Mouse (Mus musculus) heart, postnatal 0 days (tissue): Measurements from ENCODE around the gene Kif5c. TPM values are rescaled to one million over a fixed set of nuclear protein-coding genes. Genes with fewer than 3 reads are reported as not detected.
A peak's percentile ranks its signal among the peaks of the same experiment; 100 is the strongest.

Source experiments
- ATAC-seq: fragments of 200-750 bp; cut with Nextera tagmentation; 2 replicates; pipeline ENCODE4 v1.8.0; 2017; ENCODE audit warnings: low read depth, moderate number of reproducible peaks, moderate library complexity; ENCODE audit not compliant: insufficient read depth
- DNase-seq: peaks from one replicate; pipeline ENCODE4 v3.0.0-alpha.2; 2016; ENCODE audit warnings: low spot score
- H3K27ac ChIP-seq: fragments of 300-500 bp; sonication (generic); 2 replicates; pipeline ENCODE4 v1.5.1; 2014; ENCODE audit warnings: low read depth, mild to moderate bottlenecking
- H3K27me3 ChIP-seq: fragments of 300-500 bp; sonication (generic); 2 replicates; pipeline ENCODE4 v1.6.1; 2014; ENCODE audit warnings: low read length, mixed read lengths; ENCODE audit not compliant: control insufficient read depth, insufficient read depth
- H3K36me3 ChIP-seq: fragments of 300-500 bp; sonication (generic); replicated peaks from 2 replicates; pipeline ENCODE4 v1.6.1; 2014; ENCODE audit warnings: low read length, mixed read lengths; ENCODE audit not compliant: control insufficient read depth, insufficient read depth
- H3K4me1 ChIP-seq: fragments of 300-500 bp; sonication (generic); 2 replicates; pipeline ENCODE4 v1.6.1; 2014; ENCODE audit warnings: antibody characterized with exemption; ENCODE audit not compliant: control insufficient read depth, insufficient read depth
- H3K4me2 ChIP-seq: fragments of 300-500 bp; sonication (generic); 2 replicates; pipeline ENCODE4 v1.6.1; 2014; ENCODE audit warnings: low read depth, mild to moderate bottlenecking, low read length, moderate library complexity
- H3K4me3 ChIP-seq: fragments of 300-500 bp; sonication (generic); 2 replicates; pipeline ENCODE4 v1.5.1; 2014; ENCODE audit warnings: low read depth, low read length
- H3K9ac ChIP-seq: fragments of 300-500 bp; sonication (generic); replicated peaks from 2 replicates; pipeline ENCODE4 v1.6.1; 2014; ENCODE audit warnings: low read depth, low read length, mixed read lengths
- H3K9me3 ChIP-seq: fragments of 300-500 bp; sonication (generic); replicated peaks from 2 replicates; pipeline ENCODE4 v1.6.1; 2016; ENCODE audit warnings: low read length; ENCODE audit not compliant: control insufficient read depth
- CTCF ChIP-seq: IDR thresholded peaks from 2 replicates; pipeline ENCODE4 v1.5.1; 2016; ENCODE audit warnings: antibody characterized with exemption, control low read depth, low read depth
- EP300 ChIP-seq: IDR thresholded peaks from 2 replicates; pipeline ENCODE4 v1.6.1; 2016; ENCODE audit warnings: antibody characterized with exemption, low read depth
- WGBS: fragments of 180-500 bp; shearing (Covaris S2); extraction: QIAGEN DNeasy Blood & Tissue Kit; methylation state at CpG from one replicate; pipeline ENCODE4 v1.1.7; 2014; 5-methylcytosine and 5-hydroxymethylcytosine counted together
- polyA plus RNA-seq: library from polyadenylated mRNA; unstranded; fragments of >200 nt; fragmentation: Nextera tagmentation; extraction: Ambion mirVana; gene quantifications from 2 replicates; pipeline ENCODE4 v1.2.1, GENCODE M21; 2015
- total RNA-seq: library from RNA; depleted of rRNA; stranded (reverse); fragments of >200 nt; gene quantifications from 2 replicates; pipeline ENCODE4 v1.2.3, GENCODE M21; 2014; ENCODE audit warnings: low replicate concordance

The Kif5c gene
- total and polyA plus RNA-seq, 2 experiments from 2014 or later = 0.34 to 0.76 TPM

- Histone ChIP-seq H3K27ac (no peak overlapping the region), H3K27me3 (peaks cover 21% of the 10 kb centered on the region), H3K4me2 (peak overlapping the region; percentile 18; the same call in 1 of the 2 replicates), H3K4me3 (no peak overlapping the region), H3K36me3 (no peaks in the 10 kb centered on the region), H3K9ac (no peak overlapping the region), H3K9me3 (no peaks in the 10 kb centered on the region), H3K4me1 (peaks cover 7% of the 10 kb centered on the region; the same call in 1 of the 2 replicates)
- WGBS = 39% methylated on average over 5 of the region's 5 CpGs
- TF ChIP-seq CTCF (no peak), EP300 (no peak)
- DNase-seq (no peak), ATAC-seq (peak; percentile 65)
These were observed 170.4 kb downstream of the Kif5c start for GRCm38 (mm10) chr2:49789504-49789903.

GRCm38 (mm10) chr2:49797444-49798143 is 178.5 kb downstream of the Kif5c start:
- TF ChIP-seq EP300 (no peak), CTCF (no peak)
- DNase-seq (peak; percentile 37), ATAC-seq (peak; percentile 82)
- Histone ChIP-seq H3K36me3 (no peaks in the 10 kb centered on the region), H3K27me3 (no peaks in the 10 kb centered on the region), H3K9ac (no peak overlapping the region), H3K27ac (no peak overlapping the region), H3K4me2 (no peak overlapping the region), H3K4me3 (no peak overlapping the region), H3K4me1 (no peaks in the 10 kb centered on the region), H3K9me3 (no peaks in the 10 kb centered on the region)
- 31% methylated on average over 14 of the region's 14 CpGs for WGBS

- 0 out of 2 replicates have a peak, but pooled peaks cover 3% of the 10 kb centered on the region for H3K4me1 ChIP-seq
- no peak for TF ChIP-seq EP300
- TF ChIP-seq CTCF = no peak
- no peaks in the 10 kb centered on the region for H3K36me3 ChIP-seq
- ATAC-seq = no peak
- DNase-seq = no peak
- no peak overlapping the region for H3K4me2 ChIP-seq
- no peaks in the 10 kb centered on the region for H3K27me3 ChIP-seq
- H3K9ac ChIP-seq = no peak overlapping the region
- 79% methylated on average over 8 of the region's 8 CpGs for WGBS
- no peak overlapping the region for H3K4me3 ChIP-seq
- no peak overlapping the region for H3K27ac ChIP-seq
- H3K9me3 ChIP-seq = no peaks in the 10 kb centered on the region
These were observed 185.3 kb downstream of the Kif5c start for GRCm38 (mm10) chr2:49804448-49804847.

GRCm38 (mm10) chr2:49805736-49806371 is 186.8 kb downstream of the Kif5c start:
- Histone ChIP-seq H3K36me3 (no peaks in the 10 kb centered on the region), H3K4me1 (0 out of 2 replicates have a peak, but pooled peaks cover 3% of the 10 kb centered on the region), H3K4me2 (no peak overlapping the region), H3K27me3 (no peaks in the 10 kb centered on the region), H3K9ac (no peak overlapping the region), H3K4me3 (no peak overlapping the region), H3K9me3 (no peaks in the 10 kb centered on the region), H3K27ac (no peak overlapping the region)
- WGBS = 70% methylated on average over 11 of the region's 11 CpGs
- TF ChIP-seq CTCF (no peak), EP300 (no peak)
- no peak for ATAC-seq
- DNase-seq = no peak

GRCm38 (mm10) chr2:49809496-49809895 is 190.4 kb downstream of the Kif5c start:
- Histone ChIP-seq H3K4me2 (no peak overlapping the region), H3K4me1 (0 out of 2 replicates have a peak, but pooled peaks cover 3% of the 10 kb centered on the region), H3K9me3 (no peaks in the 10 kb centered on the region), H3K27ac (no peak overlapping the region), H3K36me3 (no peaks in the 10 kb centered on the region), H3K4me3 (no peak overlapping the region), H3K9ac (no peak overlapping the region), H3K27me3 (no peaks in the 10 kb centered on the region; the same call in 1 of the 2 replicates)
- DNase-seq = no peak
- ATAC-seq = no peak
- TF ChIP-seq EP300 (no peak), CTCF (no peak)
- WGBS = 82% methylated on average over 6 of the region's 6 CpGs
